Mouse (Mus musculus) forebrain, embryonic 14.5 days (tissue): ENCODE data around the gene Ddx49. TPM values are rescaled to one million over a fixed set of nuclear protein-coding genes. Genes with fewer than 3 reads are reported as not detected.

Source experiments
- ATAC-seq: fragments of 200-750 bp; cut with Nextera tagmentation; 2 replicates; pipeline ENCODE4 v1.8.0; 2017; ENCODE audit warnings: mild to moderate bottlenecking, moderate library complexity
- DNase-seq: peaks from one replicate; pipeline ENCODE4 v3.0.0-alpha.2; 2015; ENCODE audit warnings: low spot score
- H3K27ac ChIP-seq: fragments of 300-500 bp; sonication (generic); 2 replicates; pipeline ENCODE4 v1.5.1; 2014; ENCODE audit warnings: low read depth, mild to moderate bottlenecking, control low read depth, low read length, moderate library complexity
- H3K27me3 ChIP-seq: fragments of 300-500 bp; sonication (generic); replicated peaks from 2 replicates; pipeline ENCODE4 v1.6.1; 2014; ENCODE audit warnings: low read length, control low read depth, mixed read lengths; ENCODE audit not compliant: control insufficient read depth, insufficient read depth
- H3K36me3 ChIP-seq: fragments of 300-500 bp; sonication (generic); 2 replicates; pipeline ENCODE4 v1.6.1; 2014; ENCODE audit warnings: low read length, control low read depth; ENCODE audit not compliant: control insufficient read depth, insufficient read depth
- H3K4me1 ChIP-seq: fragments of 300-500 bp; sonication (generic); 2 replicates; pipeline ENCODE4 v1.6.1; 2014; ENCODE audit warnings: antibody characterized with exemption, low read length, control low read depth; ENCODE audit not compliant: control insufficient read depth, insufficient read depth
- H3K4me2 ChIP-seq: fragments of 300-500 bp; sonication (generic); 2 replicates; pipeline ENCODE4 v1.6.1; 2014; ENCODE audit warnings: mild to moderate bottlenecking, control low read depth, low read length
- H3K4me3 ChIP-seq: fragments of 300-500 bp; sonication (generic); 2 replicates; pipeline ENCODE4 v1.5.1; 2014; ENCODE audit warnings: low read depth, low read length, control low read depth
- H3K9ac ChIP-seq: fragments of 300-500 bp; sonication (generic); 2 replicates; pipeline ENCODE4 v1.6.1; 2014; ENCODE audit warnings: mild to moderate bottlenecking, low read length, control low read depth, moderate library complexity
- H3K9me3 ChIP-seq: fragments of 300-500 bp; sonication (generic); replicated peaks from 2 replicates; pipeline ENCODE4 v1.6.1; 2016; ENCODE audit warnings: low read length, control low read depth, mixed read lengths; ENCODE audit not compliant: control insufficient read depth
- WGBS: fragments of 180-500 bp; shearing (Covaris S2); extraction: QIAGEN DNeasy Blood & Tissue Kit; methylation state at CpG from one replicate; pipeline ENCODE4 v1.1.7; 2014; 5-methylcytosine and 5-hydroxymethylcytosine counted together
- polyA plus RNA-seq: library from polyadenylated mRNA; unstranded; fragments of >200 nt; fragmentation: Nextera tagmentation; extraction: Ambion mirVana; gene quantifications from 2 replicates; pipeline ENCODE4 v1.2.1, GENCODE M21; 2014

The Ddx49 gene
- polyA plus RNA-seq, 1 experiment from 2014 or later, result 51.5 TPM

DNA sequence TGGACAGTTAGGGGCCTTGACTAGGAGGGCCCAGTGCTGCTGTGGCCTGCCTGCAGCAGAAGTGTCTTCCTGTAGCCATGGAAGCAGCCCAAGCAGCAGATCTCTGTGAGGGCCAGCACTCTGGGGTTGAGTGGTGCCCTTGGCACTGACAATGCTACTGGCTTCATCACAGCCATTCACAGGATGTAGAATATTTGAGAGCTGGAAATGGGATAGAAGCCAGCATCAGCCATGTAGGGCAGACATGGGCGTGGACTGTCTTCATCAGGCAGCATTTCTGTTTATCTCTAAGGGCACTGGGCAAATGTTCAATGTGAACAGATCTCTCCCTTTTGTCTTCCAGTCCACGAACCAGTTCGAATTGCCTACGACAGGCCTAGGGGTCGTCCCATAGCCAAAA lies 43.7 kb downstream of the Ddx49 start:
- no peaks in the 10 kb centered on the region for H3K9me3 ChIP-seq
- H3K4me1 ChIP-seq, result no peaks in the 10 kb centered on the region
- 93% methylated on average over 5 of the region's 5 CpGs for WGBS

DNA sequence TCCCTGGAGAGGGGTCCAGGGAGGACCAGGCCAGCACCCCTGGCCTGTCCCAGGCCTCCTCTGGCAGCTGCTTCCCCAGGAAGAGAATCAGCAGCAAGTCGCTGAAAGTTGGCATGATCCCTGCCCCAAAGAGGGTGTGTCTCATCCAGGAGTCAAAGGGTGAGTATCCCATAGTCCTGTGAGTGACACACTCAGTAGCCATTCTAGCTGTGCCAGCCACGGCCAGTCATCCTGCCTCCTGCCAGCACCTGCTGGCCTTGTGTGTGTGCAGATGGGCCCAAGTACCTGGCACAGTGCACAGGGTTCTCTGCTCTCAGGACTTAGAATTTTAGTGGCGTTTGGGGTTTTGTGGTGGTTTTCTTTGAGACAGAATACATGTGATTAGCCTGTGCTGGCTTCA lies 44.8 kb downstream of the Ddx49 start:
- DNase-seq (no peak), ATAC-seq (no peak)
- Histone ChIP-seq H3K4me3 (no peak overlapping the region), H3K27me3 (no peaks in the 10 kb centered on the region), H3K4me2 (no peak overlapping the region), H3K36me3 (peaks cover 99% of the 10 kb centered on the region), H3K4me1 (no peaks in the 10 kb centered on the region), H3K9me3 (no peaks in the 10 kb centered on the region), H3K9ac (no peak overlapping the region), H3K27ac (no peak overlapping the region)
- WGBS, result 76% methylated on average over 3 of the region's 3 CpGs

More for the DNA sequence above, 43.7 kb downstream of the Ddx49 start:
- Histone ChIP-seq H3K36me3 (peaks cover 99% of the 10 kb centered on the region), H3K4me2 (no peak overlapping the region), H3K9ac (no peak overlapping the region), H3K4me3 (no peak overlapping the region), H3K27ac (no peak overlapping the region), H3K27me3 (no peaks in the 10 kb centered on the region)
- ATAC-seq (no peak), DNase-seq (no peak)

DNA sequence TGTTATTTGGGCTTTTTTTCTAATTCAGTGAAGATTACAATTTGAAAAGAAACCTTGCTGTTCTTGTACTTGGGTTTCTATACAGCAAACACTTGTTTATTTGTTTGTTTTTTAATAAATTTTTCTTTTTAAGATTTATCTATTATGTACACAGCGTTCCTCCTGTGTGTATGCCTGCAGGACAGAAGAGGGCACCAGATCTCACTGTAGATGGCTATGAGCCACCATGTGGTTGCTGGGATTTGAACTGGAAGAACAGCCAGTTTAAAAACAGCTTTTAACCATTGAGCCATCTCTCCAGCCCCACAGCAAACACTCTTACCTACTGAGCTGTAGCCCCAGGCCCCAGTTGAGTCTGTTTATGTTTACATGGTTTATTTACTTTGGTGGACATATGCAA lies 47.7 kb downstream of the Ddx49 start:
- Histone ChIP-seq H3K9me3 (no peaks in the 10 kb centered on the region), H3K27ac (no peak overlapping the region), H3K4me3 (no peak overlapping the region), H3K36me3 (peaks cover 99% of the 10 kb centered on the region), H3K4me1 (no peaks in the 10 kb centered on the region), H3K9ac (no peak overlapping the region), H3K4me2 (no peak overlapping the region), H3K27me3 (no peaks in the 10 kb centered on the region)
- no peak for ATAC-seq
- no peak for DNase-seq
- 83% methylated on average over 1 of the region's 1 CpGs for WGBS

DNA sequence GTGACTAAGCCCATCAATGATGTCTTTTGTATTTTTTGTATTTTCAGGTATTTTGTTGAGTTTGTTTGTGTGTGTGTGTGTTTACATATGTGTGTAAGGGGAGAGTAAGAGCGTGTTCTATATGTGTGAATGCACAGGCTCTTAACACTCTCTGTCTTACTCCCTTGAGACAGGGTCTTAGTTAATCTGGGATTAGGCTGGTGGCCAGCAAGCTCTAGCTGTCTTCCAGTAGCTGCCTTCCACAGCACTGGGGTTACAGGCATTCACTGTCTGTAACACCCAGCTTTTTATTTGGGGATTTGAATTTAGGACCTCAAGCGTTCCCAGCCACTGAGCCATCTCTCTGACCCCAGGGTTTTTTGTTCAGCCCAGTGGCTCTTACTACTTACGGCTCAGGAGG lies 54.4 kb downstream of the Ddx49 start:
- ATAC-seq, result no peak
- no peaks in the 10 kb centered on the region for H3K4me1 ChIP-seq
- H3K4me3 ChIP-seq, result no peak overlapping the region
- no peak overlapping the region for H3K9ac ChIP-seq
- 92% methylated on average over 3 of the region's 3 CpGs for WGBS
- no peaks in the 10 kb centered on the region for H3K9me3 ChIP-seq
- no peak overlapping the region for H3K4me2 ChIP-seq
- peaks cover 93% of the 10 kb centered on the region for H3K36me3 ChIP-seq
- no peak overlapping the region for H3K27ac ChIP-seq
- no peak for DNase-seq
- H3K27me3 ChIP-seq, result no peaks in the 10 kb centered on the region

DNA sequence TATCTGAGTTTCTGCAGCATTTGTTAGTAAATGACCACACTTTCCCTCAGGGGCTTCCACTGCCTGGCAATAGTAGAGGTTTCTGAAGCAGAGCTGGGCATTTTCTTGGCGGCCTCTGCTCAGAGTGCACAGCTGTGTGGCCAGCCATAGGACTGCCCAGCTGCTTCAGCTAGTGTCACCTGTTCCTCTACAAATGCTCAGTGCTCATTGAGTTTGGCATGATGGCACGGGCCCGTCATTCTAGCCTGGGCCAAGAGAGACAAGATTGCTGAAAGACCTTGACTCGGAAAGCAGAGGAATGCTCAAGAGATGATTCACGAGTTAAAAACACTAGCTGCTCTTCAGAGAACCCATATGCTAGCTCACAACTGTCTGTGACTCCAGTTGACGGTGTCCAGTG lies 55.7 kb downstream of the Ddx49 start:
- Histone ChIP-seq H3K9me3 (no peaks in the 10 kb centered on the region), H3K36me3 (peaks cover 93% of the 10 kb centered on the region), H3K27ac (no peak overlapping the region)

More for the DNA sequence above, 55.7 kb downstream of the Ddx49 start:
- WGBS, result 92% methylated on average over 6 of the region's 6 CpGs
- H3K4me2 ChIP-seq, result no peak overlapping the region
- no peak for DNase-seq
- H3K9ac ChIP-seq, result no peak overlapping the region
- H3K4me1 ChIP-seq, result no peaks in the 10 kb centered on the region
- no peak overlapping the region for H3K4me3 ChIP-seq
- no peak for ATAC-seq
- H3K27me3 ChIP-seq, result no peaks in the 10 kb centered on the region

Other genes starting within 250 kb of the Ddx49 start
- 0.11 and 0.73 TPM in 2 replicates for gene Tm6sf2, start 229.6 kb downstream of the Ddx49 start, polyA plus RNA-seq
- gene Hapln4, start 219.0 kb downstream of the Ddx49 start, polyA plus RNA-seq, result 0.19 and 0.28 TPM in 2 replicates
- 75.4 and 94.1 TPM in 2 replicates for gene Ncan, start 181.6 kb downstream of the Ddx49 start, polyA plus RNA-seq
- gene Nr2c2ap, start 171.2 kb downstream of the Ddx49 start, polyA plus RNA-seq, result 41.4 and 46.0 TPM in 2 replicates
- gene Rfxank, start 163.3 kb downstream of the Ddx49 start, polyA plus RNA-seq, result 8.7 and 9.2 TPM in 2 replicates
- gene Borcs8, start 163.0 kb downstream of the Ddx49 start, polyA plus RNA-seq, result 66.2 and 76.7 TPM in 2 replicates
- 0.30 and 0.77 TPM in 2 replicates for gene Mef2b, start 162.8 kb downstream of the Ddx49 start, polyA plus RNA-seq
- 36.7 and 40.8 TPM in 2 replicates for gene Tmem161a, start 130.1 kb downstream of the Ddx49 start, polyA plus RNA-seq
- 2.3 and 3.3 TPM in 2 replicates for gene Slc25a42, start 90.2 kb downstream of the Ddx49 start, polyA plus RNA-seq
- gene Sugp2, start 68.3 kb downstream of the Ddx49 start, polyA plus RNA-seq, result 55.6 and 71.5 TPM in 2 replicates
- 79.2 and 96.7 TPM in 2 replicates for gene Armc6, start 68.0 kb downstream of the Ddx49 start, polyA plus RNA-seq
- gene Homer3, start 19.7 kb downstream of the Ddx49 start, polyA plus RNA-seq, result 31.5 and 42.8 TPM in 2 replicates
- gene Cope, start within 50 bp of the Ddx49 start, polyA plus RNA-seq, result 305 and 332 TPM in 2 replicates
- 20.8 and 27.6 TPM in 2 replicates for gene Cers1, start 13.3 kb upstream of the Ddx49 start, polyA plus RNA-seq
- gene Gdf1, start 27.3 kb upstream of the Ddx49 start, polyA plus RNA-seq, result 2.1 and 4.2 TPM in 2 replicates
- gene Upf1, start 50.8 kb upstream of the Ddx49 start, polyA plus RNA-seq, result 11.8 and 14.0 TPM in 2 replicates
- gene Comp, start 71.1 kb upstream of the Ddx49 start, polyA plus RNA-seq, result 0.48 TPM in 1 of 2 replicates, not detected in the other
- 23.9 and 30.7 TPM in 2 replicates for gene Crtc1, start 137.1 kb upstream of the Ddx49 start, polyA plus RNA-seq
- 19.3 and 19.6 TPM in 2 replicates for gene Klhl26, start 174.5 kb upstream of the Ddx49 start, polyA plus RNA-seq
- gene Tmem59l, start 184.9 kb upstream of the Ddx49 start, polyA plus RNA-seq, result 84.4 and 87.4 TPM in 2 replicates
- gene Crlf1, start 190.7 kb upstream of the Ddx49 start, polyA plus RNA-seq, result 1.7 and 3.2 TPM in 2 replicates
- 174 and 199 TPM in 2 replicates for gene Rex1bd, start 204.3 kb upstream of the Ddx49 start, polyA plus RNA-seq
- gene Uba52, start 208.3 kb upstream of the Ddx49 start, polyA plus RNA-seq, result 709 and 911 TPM in 2 replicates
- gene Fkbp8, start 225.2 kb upstream of the Ddx49 start, polyA plus RNA-seq, result 363 and 380 TPM in 2 replicates
- 49.1 and 57.9 TPM in 2 replicates for gene Kxd1, start 225.5 kb upstream of the Ddx49 start, polyA plus RNA-seq
- gene Ell, start 237.0 kb upstream of the Ddx49 start, polyA plus RNA-seq, result 15.1 TPM in 2 replicates